Mouse (Mus musculus): ENCODE data around the gene Dgat2.

Gene Dgat2

GRCm38 (mm10) chr7:99160995-99161394 is 21.5 kb downstream of the Dgat2 start:
- no peak for DNase-seq

GRCm38 (mm10) chr7:99159446-99159845 is 23.1 kb downstream of the Dgat2 start:
- no peak for DNase-seq

- DNase-seq = no peak
These were observed 23.6 kb downstream of the Dgat2 start for GRCm38 (mm10) chr7:99158904-99159303.

- DNase-seq = no peak
These were observed 24.5 kb downstream of the Dgat2 start for GRCm38 (mm10) chr7:99158011-99158410.

- DNase-seq = no peak
These were observed 25.8 kb downstream of the Dgat2 start for GRCm38 (mm10) chr7:99156737-99157136.

GRCm38 (mm10) chr7:99155311-99156289 is 26.9 kb downstream of the Dgat2 start:
- no peak for DNase-seq

- DNase-seq = no peak
These were observed 27.8 kb downstream of the Dgat2 start for GRCm38 (mm10) chr7:99154648-99155151.

GRCm38 (mm10) chr7:99153686-99154202 is 28.8 kb downstream of the Dgat2 start:
- DNase-seq = no peak

GRCm38 (mm10) chr7:99152756-99153155 is 29.8 kb downstream of the Dgat2 start:
- no peak for DNase-seq

GRCm38 (mm10) chr7:99151342-99151741 is 31.2 kb downstream of the Dgat2 start:
- peak; percentile 81 to 88 for DNase-seq

GRCm38 (mm10) chr7:99149017-99149416 is 33.5 kb downstream of the Dgat2 start:
- DNase-seq = no peak

GRCm38 (mm10) chr7:99147494-99147893 is 35.0 kb downstream of the Dgat2 start:
- DNase-seq = no peak

- DNase-seq = peak in 1 of 2 experiments; percentile 39
These were observed 35.6 kb downstream of the Dgat2 start for GRCm38 (mm10) chr7:99146906-99147305.

GRCm38 (mm10) chr7:99146011-99146410 is 36.5 kb downstream of the Dgat2 start:
- no peak for DNase-seq

- no peak for DNase-seq
These were observed 37.9 kb downstream of the Dgat2 start for GRCm38 (mm10) chr7:99144616-99145015.

- no peak for DNase-seq
These were observed 39.3 kb downstream of the Dgat2 start for GRCm38 (mm10) chr7:99143244-99143643.

- no peak for DNase-seq
These were observed 40.5 kb downstream of the Dgat2 start for GRCm38 (mm10) chr7:99141919-99142606.

- DNase-seq = peak; percentile 97 to 98
These were observed 41.3 kb downstream of the Dgat2 start, which contains the start of gene Uvrag for GRCm38 (mm10) chr7:99140984-99141918. TSS of gene Uvrag (minus strand) at chr7:99141141.

- DNase-seq = no peak
These were observed 42.0 kb downstream of the Dgat2 start for GRCm38 (mm10) chr7:99140511-99140910.

- no peak for DNase-seq
These were observed 42.6 kb downstream of the Dgat2 start for GRCm38 (mm10) chr7:99139841-99140491.

- DNase-seq = no peak
These were observed 45.0 kb downstream of the Dgat2 start for GRCm38 (mm10) chr7:99137541-99137940.

- DNase-seq = no peak
These were observed 45.7 kb downstream of the Dgat2 start for GRCm38 (mm10) chr7:99136789-99137188.
